Mouse (Mus musculus): ENCODE measurements around the gene Mpg.

Gene Mpg

GRCm38 (mm10) chr11:32262674-32263415 lies 36.5 kb downstream of the Mpg start:
- no peak for DNase-seq (ENCODE audit: low read depth, low spot score)

- no peak for DNase-seq (ENCODE audit: low read depth, low spot score)
These were observed 38.9 kb downstream of the Mpg start for GRCm38 (mm10) chr11:32265117-32265738.

DNA sequence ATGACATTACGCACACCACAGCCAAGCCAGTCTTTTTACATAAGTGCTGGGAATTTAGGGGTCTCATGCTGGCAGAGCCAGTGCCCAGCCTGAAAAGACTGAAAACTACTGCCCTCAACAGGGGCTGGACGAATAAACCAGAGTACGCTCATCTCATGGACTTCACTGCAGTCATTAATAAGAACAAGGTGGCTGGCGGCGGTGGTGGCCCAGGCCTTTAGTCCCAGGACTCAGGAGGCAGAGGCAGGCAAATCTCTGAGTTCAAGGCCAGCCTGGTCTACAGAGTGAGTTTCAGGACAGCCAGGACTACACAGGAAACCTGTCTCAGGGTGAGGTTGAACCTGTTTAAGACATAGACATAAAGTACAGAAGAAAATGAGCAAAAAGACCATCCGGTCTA lies 39.9 kb downstream of the Mpg start:
- DNase-seq (ENCODE audit: low read depth, low spot score), result no peak

DNA sequence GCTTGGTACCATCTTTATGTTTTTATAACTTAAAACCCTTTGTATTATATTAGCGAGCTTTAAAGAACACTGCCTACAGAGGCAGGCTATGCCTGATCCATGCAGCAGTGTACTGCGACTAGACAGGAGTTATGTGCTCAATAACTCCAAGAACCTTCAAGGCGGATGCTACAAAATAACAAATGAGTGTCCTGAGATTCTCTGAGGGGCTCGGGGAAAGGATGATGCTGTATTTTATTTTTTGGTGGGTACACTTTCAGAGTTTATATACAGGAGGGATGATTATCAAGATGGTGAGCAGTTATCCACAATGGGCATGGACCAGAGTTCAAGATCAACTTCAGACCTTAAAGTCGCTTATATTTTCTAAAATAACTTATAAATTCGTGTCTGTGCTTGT lies 40.5 kb downstream of the Mpg start:
- DNase-seq (ENCODE audit: low read depth, low spot score), result no peak

DNA sequence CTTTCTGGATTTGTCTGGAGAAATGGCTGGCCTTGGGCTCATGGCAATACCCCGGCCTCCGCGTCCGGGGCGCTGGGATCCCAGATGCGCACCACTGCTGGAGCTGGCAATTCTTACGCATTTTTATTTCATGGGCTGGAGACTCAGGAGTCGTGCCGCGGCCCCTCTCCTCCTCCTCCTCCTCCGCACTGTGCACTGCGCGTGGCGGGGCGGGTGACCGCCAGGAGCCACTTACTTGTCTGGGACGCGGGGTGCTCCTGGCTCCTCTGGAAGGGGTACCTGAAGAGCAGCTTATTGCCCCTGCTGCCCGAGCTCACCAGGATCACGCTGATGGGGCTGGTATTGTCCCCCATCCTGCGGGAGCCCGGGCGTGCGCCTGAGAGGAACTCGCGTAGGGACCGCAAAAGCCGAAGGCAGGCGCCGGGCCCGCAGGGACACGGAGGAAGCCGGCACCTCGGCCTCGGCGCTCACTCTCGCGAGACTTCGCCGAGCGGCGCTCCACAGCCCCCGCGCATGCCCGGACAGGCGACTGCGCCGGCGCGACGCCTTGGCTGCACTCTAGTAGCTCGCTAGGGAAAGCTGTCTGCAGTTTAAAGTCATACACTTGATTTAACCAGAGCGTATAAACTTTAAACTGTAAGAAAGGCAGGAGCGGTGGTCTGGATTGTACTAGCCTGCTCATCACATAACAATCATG lies 41.0 kb downstream of the Mpg start, which contains the start of gene Nprl3:
TSS of gene Nprl3 (minus strand) at position 520 of the 697 bp plus-strand sequence.
- peak; percentile 89 for DNase-seq (ENCODE audit: low read depth, low spot score)

- DNase-seq (ENCODE audit: low read depth, low spot score), result no peak
These were observed 41.7 kb downstream of the Mpg start for GRCm38 (mm10) chr11:32267964-32268363.

DNA sequence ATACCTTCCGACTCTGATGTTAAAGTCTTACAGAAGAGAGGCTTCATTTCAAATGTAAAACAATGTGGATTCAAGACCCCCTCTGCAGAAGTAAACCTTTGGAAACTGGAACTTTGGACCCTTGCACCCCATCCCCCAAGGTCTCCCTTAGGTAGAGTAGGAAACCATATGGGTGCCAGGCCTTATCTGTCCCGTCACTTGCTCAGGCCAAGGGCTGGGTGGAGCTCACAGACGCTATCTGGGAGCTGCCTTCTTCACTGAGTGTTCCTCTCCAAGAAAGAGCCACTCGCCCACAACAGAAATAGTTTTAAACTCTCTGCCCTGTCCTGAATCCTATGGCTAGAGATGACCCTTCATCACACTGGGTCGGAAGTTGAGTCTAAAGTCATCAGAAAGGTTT lies 42.6 kb downstream of the Mpg start:
- no peak for DNase-seq (ENCODE audit: low read depth, low spot score)

GRCm38 (mm10) chr11:32271178-32271577 lies 44.9 kb downstream of the Mpg start:
- no peak for DNase-seq (ENCODE audit: low read depth, low spot score)

DNA sequence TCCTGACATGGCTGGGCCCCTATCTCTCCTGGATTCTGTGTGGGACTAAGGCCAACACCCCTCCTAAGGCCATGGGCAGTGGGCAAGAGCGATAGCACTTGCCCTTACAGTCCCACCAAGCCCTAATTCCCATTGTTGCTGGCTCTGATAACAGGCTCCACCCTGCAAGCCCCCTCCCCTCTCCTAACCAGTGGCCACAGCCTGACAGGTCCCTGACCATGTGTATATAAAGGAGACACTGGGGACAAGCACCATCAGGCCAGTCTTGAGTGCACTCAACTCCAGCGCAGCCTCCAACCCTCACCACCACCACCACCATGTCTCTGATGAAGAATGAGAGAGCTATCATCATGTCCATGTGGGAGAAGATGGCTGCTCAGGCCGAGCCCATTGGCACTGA lies 50.0 kb downstream of the Mpg start, which contains the start of gene Hba-x:
TSS of gene Hba-x (plus strand) at position 54 of the 400 bp plus-strand sequence.
- DNase-seq (ENCODE audit: low read depth, low spot score), result no peak

DNA sequence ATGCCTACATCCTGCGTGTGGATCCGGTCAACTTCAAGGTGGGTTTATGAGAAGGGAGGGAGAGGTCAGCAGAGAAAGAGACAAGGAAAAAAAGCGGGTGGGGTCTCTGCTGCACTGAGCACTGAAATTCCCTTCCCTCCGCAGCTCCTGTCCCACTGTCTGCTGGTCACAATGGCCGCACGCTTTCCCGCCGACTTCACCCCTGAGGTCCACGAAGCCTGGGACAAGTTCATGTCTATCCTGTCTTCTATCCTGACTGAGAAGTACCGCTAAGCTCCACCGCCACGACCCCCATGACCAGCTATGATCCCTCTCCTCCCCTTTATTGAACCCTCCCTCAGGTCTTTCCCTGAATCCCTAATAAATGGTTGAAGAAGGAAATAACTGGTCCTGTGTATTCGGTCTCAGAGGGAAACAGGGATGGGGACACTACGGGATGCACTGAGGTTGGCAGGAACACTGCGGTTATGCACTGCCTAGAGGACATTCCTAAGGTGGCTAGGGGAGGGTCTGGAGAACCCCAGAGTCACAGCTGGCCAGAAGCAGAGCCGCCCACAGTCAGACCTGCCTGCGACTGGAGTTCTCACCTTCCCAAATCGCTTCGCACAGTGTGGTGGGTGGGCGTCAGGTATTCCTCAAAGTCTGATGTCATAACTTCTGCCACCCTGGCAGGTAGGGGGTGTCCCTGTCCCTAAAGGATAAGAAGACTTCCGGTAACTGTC lies 51.6 kb downstream of the Mpg start:
- no peak for DNase-seq (ENCODE audit: low read depth, low spot score)

DNA sequence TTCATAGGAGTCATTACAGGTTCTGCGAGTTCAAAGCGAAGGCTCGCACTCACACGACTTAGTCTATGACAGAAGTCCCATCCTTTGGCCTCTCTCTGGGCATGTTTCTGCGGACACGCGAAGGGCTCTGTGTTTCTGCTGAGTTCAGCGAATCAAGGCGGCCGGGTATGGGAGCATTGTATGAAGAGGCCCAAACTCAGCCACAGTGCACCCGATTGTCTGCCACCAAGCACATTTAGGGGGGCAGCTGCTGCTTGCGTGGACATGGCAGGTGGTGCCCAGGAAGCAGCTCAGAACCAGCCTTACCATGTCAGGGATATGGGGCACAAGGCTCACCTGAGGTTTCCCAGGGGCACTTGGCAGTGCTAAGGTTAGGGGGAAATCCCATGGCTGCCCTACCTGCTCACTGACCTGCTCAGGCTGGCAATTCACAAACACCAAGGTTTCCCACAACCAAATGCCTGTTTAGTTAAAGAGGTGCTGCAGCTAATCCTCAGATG lies 52.2 kb downstream of the Mpg start:
- DNase-seq (ENCODE audit: low read depth, low spot score), result no peak

GRCm38 (mm10) chr11:32280646-32281045 lies 54.3 kb downstream of the Mpg start:
- DNase-seq (ENCODE audit: low read depth, low spot score), result no peak

DNA sequence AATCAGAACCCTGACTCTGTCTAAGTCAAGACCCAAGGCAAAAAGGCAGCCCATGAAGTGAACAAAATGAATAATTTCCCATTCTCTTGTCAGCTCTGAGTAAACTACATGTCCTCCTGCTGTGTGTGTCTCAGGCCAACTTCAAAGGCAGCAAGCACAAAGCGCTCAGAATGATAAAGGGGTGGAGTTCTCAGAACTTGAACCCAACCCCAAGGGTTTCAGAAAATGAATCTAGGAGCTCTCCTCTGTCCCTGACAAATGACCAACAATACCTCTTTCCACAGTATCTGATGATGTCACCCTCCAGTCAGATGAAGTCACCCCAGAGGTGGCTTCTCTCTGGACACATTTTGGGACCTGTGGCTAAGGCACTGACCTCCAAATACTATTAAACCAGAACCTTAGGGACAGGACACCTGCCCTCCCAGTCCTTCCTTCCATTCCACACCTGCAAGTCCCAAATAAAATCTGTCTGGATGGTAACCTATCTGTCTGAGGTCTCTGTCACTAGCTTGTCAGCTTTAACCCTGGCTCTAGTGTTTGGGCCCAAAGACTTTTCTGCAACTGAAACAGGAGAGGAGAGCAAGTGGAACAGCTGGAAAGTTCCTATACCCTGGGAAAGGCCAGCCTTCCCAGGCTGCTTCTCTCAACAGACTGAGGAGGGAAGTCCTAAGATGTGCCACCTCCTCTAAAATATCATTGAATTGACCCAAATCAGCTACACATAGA lies 55.3 kb downstream of the Mpg start:
- DNase-seq (ENCODE audit: low read depth, low spot score), result no peak
